Mouse (Mus musculus): ENCODE measurements around the gene Serpina12. TPM values are rescaled to one million over a fixed set of nuclear protein-coding genes. Genes with fewer than 3 reads are reported as not detected.

The Serpina12 gene
- total and polyA plus RNA-seq, 3 experiments = 0.05 TPM; not detected in 2

GRCm38 (mm10) chr12:104067549-104067948 lies 23.3 kb upstream of the Serpina12 start:
- Histone ChIP-seq H3K36me3 (replicated peaks) (no peaks in the 10 kb centered on the region), H3K9me3 (replicated peaks) (peaks cover 85% of the 10 kb centered on the region), H3K4me3 (ENCODE audit: low read depth, low read length) (no peak overlapping the region), H3K27me3 (ENCODE audit: insufficient read depth, low read length) (no peaks in the 10 kb centered on the region), H3K4me1 (ENCODE audit: insufficient read depth, low read depth, low read length) (no peaks in the 10 kb centered on the region)
- ATAC-seq (ENCODE audit: extremely low read depth, insufficient number of reproducible peaks, low FRiP score, poor library complexity, severe bottlenecking) (no peak), DNase-seq (ENCODE audit: low spot score) (no peak)
- TF ChIP-seq GATA1 (IDR thresholded peaks at IDR 0.05; ENCODE audit: borderline replicate concordance, low read length) (no peak), TAL1 (conservative IDR thresholded peaks at IDR 0.05; ENCODE audit: low read depth, low read length) (no peak), POLR2AphosphoS5 (IDR thresholded peaks at IDR 0.05; ENCODE audit: insufficient replicate concordance, low read depth, low read length) (no peak), CTCF (IDR thresholded peaks at IDR 0.05; ENCODE audit: low read depth, low read length) (no peak), GATA2 (IDR thresholded peaks at IDR 0.05; ENCODE audit: borderline replicate concordance, low read depth, low read length) (no peak)

DNA sequence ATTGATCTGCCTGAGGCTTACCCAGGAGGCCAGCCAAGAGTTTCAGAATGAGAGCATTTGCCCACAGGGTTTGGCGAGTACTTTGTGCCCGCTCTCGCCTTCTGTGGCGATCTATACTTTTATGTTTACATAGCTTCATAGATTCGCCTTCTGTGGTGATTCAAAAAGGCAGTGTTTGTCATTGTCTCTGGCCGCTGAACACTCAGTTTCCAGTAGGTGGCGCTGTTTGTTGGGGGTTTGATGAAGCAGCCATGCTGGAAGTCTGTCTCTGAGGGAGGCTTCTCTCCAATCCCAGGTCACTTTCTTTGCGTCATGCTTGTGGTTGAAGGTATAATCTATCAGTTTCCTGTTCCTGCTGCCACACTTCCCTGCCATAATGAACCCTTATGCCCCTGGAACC lies 22.0 kb upstream of the Serpina12 start:
- peaks cover 86% of the 10 kb centered on the region for H3K9me3 ChIP-seq (replicated peaks)
- no peaks in the 10 kb centered on the region for H3K27me3 ChIP-seq (ENCODE audit: insufficient read depth, low read length)
- ATAC-seq (ENCODE audit: extremely low read depth, insufficient number of reproducible peaks, low FRiP score, poor library complexity, severe bottlenecking) = no peak
- H3K36me3 ChIP-seq (replicated peaks) = no peaks in the 10 kb centered on the region
- H3K4me1 ChIP-seq (ENCODE audit: insufficient read depth, low read depth, low read length) = no peaks in the 10 kb centered on the region
- no peak for DNase-seq (ENCODE audit: low spot score)
- H3K4me3 ChIP-seq (ENCODE audit: low read depth, low read length) = no peak overlapping the region
- no peak for TF ChIP-seq CTCF (IDR thresholded peaks at IDR 0.05; ENCODE audit: low read depth, low read length)
- no peak for TF ChIP-seq GATA2 (IDR thresholded peaks at IDR 0.05; ENCODE audit: borderline replicate concordance, low read depth, low read length)
- no peak for TF ChIP-seq GATA1 (IDR thresholded peaks at IDR 0.05; ENCODE audit: borderline replicate concordance, low read length)
- TF ChIP-seq TAL1 (conservative IDR thresholded peaks at IDR 0.05; ENCODE audit: low read depth, low read length) = no peak
- no peak for TF ChIP-seq POLR2AphosphoS5 (IDR thresholded peaks at IDR 0.05; ENCODE audit: insufficient replicate concordance, low read depth, low read length)

DNA sequence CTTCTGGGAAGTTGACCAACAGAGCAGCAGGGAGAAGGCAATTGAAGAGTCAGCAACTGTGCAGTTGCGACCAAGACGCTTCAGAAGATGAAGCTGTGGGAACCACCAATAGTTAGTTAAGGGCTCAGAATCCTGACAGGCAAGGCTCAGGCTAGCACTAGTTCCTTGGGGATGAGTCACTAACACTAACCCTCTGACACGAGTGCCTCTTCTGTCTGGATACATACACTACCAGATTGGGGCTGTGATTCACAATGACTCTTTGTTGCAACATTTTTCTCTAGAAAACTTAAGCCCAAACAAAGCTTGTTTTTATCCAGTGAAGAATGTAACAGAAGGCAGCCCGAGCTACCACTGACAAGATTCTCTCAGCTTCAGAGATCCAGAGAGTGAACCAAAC lies 20.8 kb upstream of the Serpina12 start:
- no peak for ATAC-seq (ENCODE audit: extremely low read depth, insufficient number of reproducible peaks, low FRiP score, poor library complexity, severe bottlenecking)

DNA sequence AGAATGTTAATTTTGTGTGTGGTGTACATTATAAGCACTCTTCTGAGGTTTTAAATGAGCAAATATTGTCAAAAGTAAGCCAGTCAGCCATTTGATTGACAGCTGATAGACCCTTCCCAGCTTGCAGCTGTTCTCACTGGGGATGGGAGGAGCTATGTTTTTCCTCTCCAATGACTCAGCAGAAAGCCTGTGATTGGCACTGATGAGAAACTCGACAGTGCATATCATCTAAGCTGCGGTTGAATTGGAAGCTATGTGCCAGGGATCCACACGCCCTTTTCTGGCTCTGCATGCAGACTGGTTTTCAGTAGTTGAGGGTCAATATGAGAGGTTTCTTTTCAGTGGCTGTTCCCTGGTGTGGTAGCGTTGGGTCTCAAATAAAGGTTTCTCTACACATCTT lies 20.3 kb upstream of the Serpina12 start:
- TF ChIP-seq GATA1 (IDR thresholded peaks at IDR 0.05; ENCODE audit: borderline replicate concordance, low read length) = no peak
- no peak for TF ChIP-seq TAL1 (conservative IDR thresholded peaks at IDR 0.05; ENCODE audit: low read depth, low read length)
- TF ChIP-seq POLR2AphosphoS5 (IDR thresholded peaks at IDR 0.05; ENCODE audit: insufficient replicate concordance, low read depth, low read length) = no peak
- TF ChIP-seq GATA2 (IDR thresholded peaks at IDR 0.05; ENCODE audit: borderline replicate concordance, low read depth, low read length) = no peak
- TF ChIP-seq CTCF (IDR thresholded peaks at IDR 0.05; ENCODE audit: low read depth, low read length) = no peak
- Histone ChIP-seq H3K4me1 (ENCODE audit: insufficient read depth, low read depth, low read length) (no peaks in the 10 kb centered on the region), H3K36me3 (replicated peaks) (no peaks in the 10 kb centered on the region), H3K27me3 (ENCODE audit: insufficient read depth, low read length) (no peaks in the 10 kb centered on the region), H3K9me3 (replicated peaks) (peaks cover 85% of the 10 kb centered on the region), H3K4me3 (ENCODE audit: low read depth, low read length) (no peak overlapping the region)
- ATAC-seq (ENCODE audit: extremely low read depth, insufficient number of reproducible peaks, low FRiP score, poor library complexity, severe bottlenecking) = no peak
- no peak for DNase-seq (ENCODE audit: low spot score)

More for the DNA sequence above, 20.8 kb upstream of the Serpina12 start:
- H3K4me1 ChIP-seq (ENCODE audit: insufficient read depth, low read depth, low read length) = no peaks in the 10 kb centered on the region
- H3K27me3 ChIP-seq (ENCODE audit: insufficient read depth, low read length) = no peaks in the 10 kb centered on the region
- no peaks in the 10 kb centered on the region for H3K36me3 ChIP-seq (replicated peaks)
- peaks cover 85% of the 10 kb centered on the region for H3K9me3 ChIP-seq (replicated peaks)
- H3K4me3 ChIP-seq (ENCODE audit: low read depth, low read length) = no peak overlapping the region
- DNase-seq (ENCODE audit: low spot score) = no peak
- TF ChIP-seq POLR2AphosphoS5 (IDR thresholded peaks at IDR 0.05; ENCODE audit: insufficient replicate concordance, low read depth, low read length) = no peak
- no peak for TF ChIP-seq TAL1 (conservative IDR thresholded peaks at IDR 0.05; ENCODE audit: low read depth, low read length)
- no peak for TF ChIP-seq GATA1 (IDR thresholded peaks at IDR 0.05; ENCODE audit: borderline replicate concordance, low read length)
- no peak for TF ChIP-seq GATA2 (IDR thresholded peaks at IDR 0.05; ENCODE audit: borderline replicate concordance, low read depth, low read length)
- no peak for TF ChIP-seq CTCF (IDR thresholded peaks at IDR 0.05; ENCODE audit: low read depth, low read length)

DNA sequence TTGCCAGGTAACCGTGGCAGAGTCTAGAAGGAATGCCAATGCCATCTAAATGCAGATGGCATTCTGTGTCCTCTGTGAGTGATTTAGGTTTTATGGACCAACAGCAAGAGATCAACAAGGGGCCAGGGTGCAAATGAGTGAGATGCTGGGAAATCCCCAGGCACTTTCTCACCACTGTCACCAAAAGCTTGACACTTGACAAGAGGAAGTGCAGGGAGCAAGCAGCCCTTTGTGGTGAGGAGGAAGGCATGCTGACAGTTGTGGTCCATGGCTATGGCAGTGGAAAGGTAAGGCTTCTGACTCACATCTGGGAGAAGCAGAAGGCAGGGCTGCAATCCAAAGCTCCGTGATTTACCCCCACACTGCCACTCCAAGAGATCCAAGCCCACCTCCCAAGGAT lies 17.6 kb upstream of the Serpina12 start:
- no peak for DNase-seq (ENCODE audit: low spot score)
- ATAC-seq (ENCODE audit: extremely low read depth, insufficient number of reproducible peaks, low FRiP score, poor library complexity, severe bottlenecking) = no peak
- Histone ChIP-seq H3K27me3 (ENCODE audit: insufficient read depth, low read length) (no peaks in the 10 kb centered on the region), H3K36me3 (replicated peaks) (no peaks in the 10 kb centered on the region), H3K9me3 (replicated peaks) (peaks cover 93% of the 10 kb centered on the region), H3K4me3 (ENCODE audit: low read depth, low read length) (no peak overlapping the region), H3K4me1 (ENCODE audit: insufficient read depth, low read depth, low read length) (no peaks in the 10 kb centered on the region)
- TF ChIP-seq POLR2AphosphoS5 (IDR thresholded peaks at IDR 0.05; ENCODE audit: insufficient replicate concordance, low read depth, low read length) = no peak
- TF ChIP-seq TAL1 (conservative IDR thresholded peaks at IDR 0.05; ENCODE audit: low read depth, low read length) = no peak
- no peak for TF ChIP-seq GATA2 (IDR thresholded peaks at IDR 0.05; ENCODE audit: borderline replicate concordance, low read depth, low read length)
- no peak for TF ChIP-seq CTCF (IDR thresholded peaks at IDR 0.05; ENCODE audit: low read depth, low read length)
- no peak for TF ChIP-seq GATA1 (IDR thresholded peaks at IDR 0.05; ENCODE audit: borderline replicate concordance, low read length)

- H3K36me3 ChIP-seq (replicated peaks) = no peaks in the 10 kb centered on the region
- no peak for TF ChIP-seq GATA2 (IDR thresholded peaks at IDR 0.05; ENCODE audit: borderline replicate concordance, low read depth, low read length)
- TF ChIP-seq POLR2AphosphoS5 (IDR thresholded peaks at IDR 0.05; ENCODE audit: insufficient replicate concordance, low read depth, low read length) = no peak
- no peak for TF ChIP-seq TAL1 (conservative IDR thresholded peaks at IDR 0.05; ENCODE audit: low read depth, low read length)
- TF ChIP-seq CTCF (IDR thresholded peaks at IDR 0.05; ENCODE audit: low read depth, low read length) = no peak
- no peak for TF ChIP-seq GATA1 (IDR thresholded peaks at IDR 0.05; ENCODE audit: borderline replicate concordance, low read length)
- H3K4me1 ChIP-seq (ENCODE audit: insufficient read depth, low read depth, low read length) = no peaks in the 10 kb centered on the region
- no peak overlapping the region for H3K4me3 ChIP-seq (ENCODE audit: low read depth, low read length)
- no peaks in the 10 kb centered on the region for H3K27me3 ChIP-seq (ENCODE audit: insufficient read depth, low read length)
- DNase-seq (ENCODE audit: low spot score) (no peak), ATAC-seq (ENCODE audit: extremely low read depth, insufficient number of reproducible peaks, low FRiP score, poor library complexity, severe bottlenecking) (no peak)
- peaks cover 92% of the 10 kb centered on the region for H3K9me3 ChIP-seq (replicated peaks)
Observed at GRCm38 (mm10) chr12:104060126-104060525, 15.9 kb upstream of the Serpina12 start.

Measured in G1E (cell line).